Mouse (Mus musculus) embryonic facial prominence, embryonic 12.5 days (tissue): ENCODE measurements around the gene Phc3. TPM values are rescaled to one million over a fixed set of nuclear protein-coding genes. Genes with fewer than 3 reads are reported as not detected.

Experiments used
- ATAC-seq: fragments of 200-750 bp; cut with Nextera tagmentation; 2 replicates; pipeline ENCODE4 v1.8.0; 2017; ENCODE audit not compliant: insufficient number of reproducible peaks, insufficient read depth, low FRiP score, low TSS enrichment
- H3K27ac ChIP-seq: fragments of 300-500 bp; sonication (generic); 2 replicates; pipeline ENCODE4 v1.5.1; 2016; ENCODE audit warnings: mild to moderate bottlenecking
- H3K27me3 ChIP-seq: fragments of 300-500 bp; sonication (generic); 2 replicates; pipeline ENCODE4 v1.6.1; 2016; ENCODE audit warnings: mild to moderate bottlenecking, moderate library complexity
- H3K36me3 ChIP-seq: fragments of 300-500 bp; sonication (generic); 2 replicates; pipeline ENCODE4 v1.6.1; 2016; ENCODE audit warnings: mild to moderate bottlenecking
- H3K4me1 ChIP-seq: fragments of 300-500 bp; sonication (generic); 2 replicates; pipeline ENCODE4 v1.6.1; 2016
- H3K4me2 ChIP-seq: fragments of 300-500 bp; sonication (generic); replicated peaks from 2 replicates; pipeline ENCODE4 v1.6.1; 2016; ENCODE audit warnings: mild to moderate bottlenecking, moderate library complexity
- H3K4me3 ChIP-seq: fragments of 300-500 bp; sonication (generic); 2 replicates; pipeline ENCODE4 v1.5.1; 2016; ENCODE audit warnings: mild to moderate bottlenecking
- H3K9ac ChIP-seq: fragments of 300-500 bp; sonication (generic); 2 replicates; pipeline ENCODE4 v1.6.1; 2016; ENCODE audit warnings: mild to moderate bottlenecking, moderate library complexity
- H3K9me3 ChIP-seq: fragments of 300-500 bp; sonication (generic); 2 replicates; pipeline ENCODE4 v1.6.1; 2016; ENCODE audit warnings: mild to moderate bottlenecking, moderate library complexity
- WGBS: fragments of 180-500 bp; shearing (Covaris S2); methylation state at CpG from one replicate; pipeline ENCODE4 v1.1.7; 2016; 5-methylcytosine and 5-hydroxymethylcytosine counted together
- polyA plus RNA-seq: library from polyadenylated mRNA; unstranded; fragments of >200 nt; fragmentation: Nextera tagmentation; extraction: Ambion mirVana; gene quantifications from 2 replicates; pipeline ENCODE4 v1.2.1, GENCODE M21; 2016

Phc3 gene
- polyA plus RNA-seq, 1 experiment from 2014 or later: 6.7 TPM

DNA sequence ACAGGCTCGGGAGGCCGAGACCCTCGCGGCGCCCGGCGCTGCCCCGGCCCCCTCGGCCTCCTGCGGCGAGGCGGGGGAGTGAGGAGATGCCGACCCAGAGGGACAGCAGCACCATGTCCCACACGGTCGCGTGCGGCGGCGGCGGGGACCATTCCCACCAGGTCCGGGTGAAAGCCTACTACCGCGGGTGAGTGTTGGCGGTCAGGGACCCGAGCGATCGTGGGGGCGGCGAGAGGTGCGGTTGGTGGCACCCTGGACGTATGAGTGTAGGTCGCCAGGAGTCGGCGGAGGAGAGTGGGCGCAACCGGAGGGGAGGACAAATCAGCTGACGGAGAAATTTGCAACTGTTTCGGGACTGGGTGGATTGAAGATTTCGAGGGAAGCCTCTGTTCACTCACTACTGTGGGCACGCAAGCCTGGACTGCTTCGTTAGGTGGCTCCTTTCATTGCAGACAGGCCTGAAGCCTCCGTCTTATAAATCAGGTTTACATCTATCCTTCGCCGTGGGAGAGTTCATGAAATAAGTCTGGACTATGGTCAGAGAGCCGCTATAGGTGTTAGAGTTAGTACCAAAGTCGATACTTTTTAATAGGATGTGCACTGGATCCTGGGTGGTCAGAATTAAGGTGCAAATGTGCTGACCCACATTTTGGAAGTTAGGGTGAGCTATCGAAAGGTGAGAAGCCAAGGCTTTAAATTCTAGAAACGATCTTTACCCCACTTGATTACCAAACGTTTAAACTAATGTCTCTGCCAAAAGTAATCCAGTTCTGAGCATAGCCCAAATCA is 26.9 kb upstream of the Phc3 start:
- Histone ChIP-seq H3K36me3 (no peaks in the 10 kb centered on the region), H3K4me3 (peak overlapping the region; percentile 67), H3K9ac (peak overlapping the region; percentile 72), H3K4me2 (peak overlapping the region; percentile 67), H3K9me3 (no peaks in the 10 kb centered on the region), H3K4me1 (peaks cover 24% of the 10 kb centered on the region), H3K27ac (peak overlapping the region; percentile 70), H3K27me3 (no peaks in the 10 kb centered on the region)
- ATAC-seq: peak; percentile 64
- under 1% methylated on average over 49 of the region's 49 CpGs for WGBS

DNA sequence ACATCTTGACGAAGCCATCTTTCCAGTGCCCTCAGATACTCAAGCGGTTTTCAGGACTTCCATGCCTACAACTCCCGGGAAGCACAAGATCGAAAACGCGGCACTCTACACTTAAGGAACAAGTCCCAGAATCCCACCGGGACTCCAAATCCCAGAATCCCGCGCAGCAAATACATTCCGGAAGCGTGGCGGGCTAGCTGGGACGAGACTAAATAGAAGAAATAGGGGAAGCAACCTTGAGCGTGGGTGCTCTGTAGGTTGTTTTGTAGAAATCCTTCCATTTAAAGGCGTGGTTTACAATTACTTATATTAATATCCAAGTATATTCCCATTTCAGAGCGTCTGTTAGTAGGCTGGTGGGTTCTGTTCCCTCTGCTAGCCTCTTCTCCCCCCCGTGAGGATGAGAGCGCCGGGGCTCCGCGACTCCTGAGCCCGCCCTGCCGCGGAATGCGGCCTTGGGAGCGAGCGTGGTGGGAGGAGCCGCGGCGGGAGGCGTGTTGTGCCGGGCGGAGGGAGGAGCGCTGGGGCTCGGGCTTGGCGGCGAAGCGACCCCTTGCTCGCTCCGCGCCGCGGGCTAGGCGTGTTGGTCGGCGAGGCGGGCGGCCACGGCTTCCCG is 26.2 kb upstream of the Phc3 start, which contains the start of gene Prkci:
Gene Prkci, plus strand, starts transcription at position 465 of the 616 bp plus-strand sequence.
- H3K4me2 ChIP-seq: peak within 1 kb of the TSS; percentile 67
- H3K36me3 ChIP-seq: no peaks in the 10 kb centered on the region
- H3K9ac ChIP-seq: peak within 1 kb of the TSS; percentile 72
- peak within 1 kb of the TSS; percentile 67 for H3K4me3 ChIP-seq
- H3K9me3 ChIP-seq: no peaks in the 10 kb centered on the region
- H3K4me1 ChIP-seq: peaks cover 23% of the 10 kb centered on the region
- peak within 1 kb of the TSS; percentile 70 for H3K27ac ChIP-seq
- under 1% methylated on average over 50 of the region's 50 CpGs for WGBS
- no peaks in the 10 kb centered on the region for H3K27me3 ChIP-seq
- peak; percentile 94 for ATAC-seq

DNA sequence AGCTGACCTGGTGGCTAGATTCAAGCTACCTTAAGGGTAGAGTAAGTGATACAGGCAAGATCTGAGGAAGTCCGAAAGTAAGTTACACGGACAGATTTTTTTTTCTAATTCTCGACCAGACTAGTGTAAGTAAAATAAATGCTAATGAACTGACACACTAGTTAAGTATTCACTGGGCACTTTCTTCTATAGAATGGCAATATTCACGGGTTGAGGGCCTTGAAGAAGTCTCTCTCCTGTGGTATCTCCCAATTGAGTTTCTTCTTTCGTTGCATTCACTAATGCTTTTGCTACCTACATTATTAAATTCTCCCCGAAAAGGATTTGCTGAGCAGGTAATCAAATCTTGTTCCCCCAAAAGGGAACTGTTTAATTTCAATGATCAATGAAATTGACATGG is 25.6 kb upstream of the Phc3 start:
- Histone ChIP-seq H3K36me3 (no peaks in the 10 kb centered on the region), H3K9me3 (no peaks in the 10 kb centered on the region), H3K4me3 (peak overlapping the region; percentile 67), H3K9ac (no peak overlapping the region), H3K4me2 (peak overlapping the region; percentile 67), H3K27ac (no peak overlapping the region), H3K27me3 (no peaks in the 10 kb centered on the region), H3K4me1 (peaks cover 18% of the 10 kb centered on the region)
- ATAC-seq: no peak
- WGBS: 20% methylated on average over 6 of the region's 6 CpGs

DNA sequence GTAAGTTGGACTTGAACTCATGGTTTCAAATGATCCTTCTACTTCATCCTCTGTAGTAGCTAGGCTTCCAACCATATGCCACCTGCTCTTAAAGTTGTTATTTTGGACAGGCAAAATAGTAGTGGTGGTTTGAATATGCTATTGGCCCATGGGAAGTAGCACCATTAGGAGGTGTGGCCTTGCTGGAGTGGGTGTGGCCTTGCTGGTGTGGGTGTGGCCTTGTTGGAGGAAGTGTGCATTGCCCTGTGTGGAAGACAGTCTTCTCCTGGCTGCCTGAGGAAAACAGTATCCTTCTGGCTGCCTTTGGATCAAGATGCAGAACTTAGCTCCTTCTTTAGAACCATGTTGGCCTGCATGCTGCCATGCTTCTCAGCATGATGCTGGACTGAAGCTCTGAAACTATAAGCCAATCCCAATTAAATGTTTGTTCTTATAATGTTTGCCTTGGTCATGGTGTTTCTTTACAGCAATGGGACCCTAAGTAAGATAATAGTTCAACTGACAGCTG is 23.9 kb upstream of the Phc3 start:
- no peaks in the 10 kb centered on the region for H3K27me3 ChIP-seq
- H3K4me2 ChIP-seq: no peak overlapping the region
- no peak for ATAC-seq
- no peak overlapping the region for H3K4me3 ChIP-seq
- H3K9ac ChIP-seq: no peak overlapping the region
- H3K4me1 ChIP-seq: peaks cover 10% of the 10 kb centered on the region
- no peaks in the 10 kb centered on the region for H3K9me3 ChIP-seq
- H3K36me3 ChIP-seq: no peaks in the 10 kb centered on the region
- H3K27ac ChIP-seq: no peak overlapping the region

DNA sequence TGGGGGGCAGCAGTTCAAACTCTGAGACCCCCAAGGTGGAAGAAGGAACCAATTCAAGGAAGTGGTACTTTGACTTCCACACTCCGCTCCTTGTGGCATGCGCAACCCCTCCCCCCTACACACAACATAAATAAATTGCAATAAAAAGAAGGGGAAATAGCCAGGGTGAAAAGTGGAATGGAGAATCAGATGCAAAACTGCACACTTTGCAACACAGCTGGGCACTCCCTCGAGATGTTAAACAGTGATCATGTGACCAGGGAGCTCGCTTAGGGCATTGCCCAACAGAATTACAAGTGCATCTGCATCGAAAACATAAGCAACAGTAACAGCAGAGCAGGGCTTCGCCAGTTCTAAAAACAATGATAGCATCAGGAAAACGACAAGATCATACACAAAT is 22.9 kb upstream of the Phc3 start:
- H3K27ac ChIP-seq: no peak overlapping the region
- no peak for ATAC-seq
- WGBS: 79% methylated on average over 7 of the region's 7 CpGs
- H3K9ac ChIP-seq: no peak overlapping the region
- H3K27me3 ChIP-seq: no peaks in the 10 kb centered on the region
- no peak overlapping the region for H3K4me3 ChIP-seq
- H3K4me1 ChIP-seq: peaks cover 6% of the 10 kb centered on the region
- no peaks in the 10 kb centered on the region for H3K36me3 ChIP-seq
- no peak overlapping the region for H3K4me2 ChIP-seq
- H3K9me3 ChIP-seq: no peaks in the 10 kb centered on the region

DNA sequence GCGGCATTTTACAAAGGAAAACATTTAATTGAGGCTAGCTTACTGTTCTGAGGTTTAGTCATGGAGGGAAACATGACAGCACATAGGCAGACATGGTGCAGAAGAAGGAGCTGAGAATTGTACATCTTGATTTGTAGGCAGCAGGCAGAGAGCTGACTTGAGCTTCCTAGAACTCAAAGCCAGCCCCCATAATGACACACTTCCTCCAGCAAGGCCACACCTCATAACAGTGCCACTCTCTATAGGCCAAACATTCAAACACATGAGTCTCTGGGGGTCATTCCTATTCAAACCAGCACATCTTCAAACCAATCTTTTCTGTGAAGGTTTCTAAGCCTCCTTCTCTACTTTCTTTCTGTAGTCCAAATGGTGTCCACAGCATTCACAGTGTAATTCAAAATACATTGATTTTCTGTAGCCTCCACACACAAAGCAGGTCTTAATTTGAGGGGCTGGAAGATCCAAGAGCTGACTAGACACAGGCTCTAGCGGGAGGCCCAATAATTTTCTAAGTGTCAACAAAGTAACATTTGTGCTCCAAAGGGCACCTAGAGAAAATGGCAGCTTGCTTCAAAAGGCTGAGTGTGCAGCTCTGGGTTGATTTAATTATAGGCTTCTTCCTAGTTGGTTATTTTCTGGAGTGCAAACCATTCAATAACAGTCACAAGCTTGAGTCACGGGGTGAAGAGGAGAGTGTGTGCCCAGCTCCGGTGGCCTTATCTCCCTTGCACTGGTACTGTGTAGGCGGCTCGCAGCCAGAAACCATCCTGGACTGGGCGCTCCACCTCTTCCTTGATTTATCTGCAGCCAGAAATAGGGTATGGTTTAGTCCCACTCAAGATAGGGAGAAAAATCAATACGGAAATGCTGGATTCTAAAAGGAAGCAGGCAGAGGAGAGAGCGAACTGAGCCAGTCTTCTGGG is 18.4 kb upstream of the Phc3 start:
- no peak overlapping the region for H3K9ac ChIP-seq
- H3K9me3 ChIP-seq: no peaks in the 10 kb centered on the region
- WGBS: 90% methylated on average over 9 of the region's 9 CpGs
- H3K4me2 ChIP-seq: no peak overlapping the region
- H3K27me3 ChIP-seq: no peaks in the 10 kb centered on the region
- H3K4me3 ChIP-seq: no peak overlapping the region
- ATAC-seq: no peak
- no peaks in the 10 kb centered on the region for H3K36me3 ChIP-seq
- 0 out of 2 replicates have a peak, but pooled peaks cover 3% of the 10 kb centered on the region for H3K4me1 ChIP-seq
- H3K27ac ChIP-seq: no peak overlapping the region

DNA sequence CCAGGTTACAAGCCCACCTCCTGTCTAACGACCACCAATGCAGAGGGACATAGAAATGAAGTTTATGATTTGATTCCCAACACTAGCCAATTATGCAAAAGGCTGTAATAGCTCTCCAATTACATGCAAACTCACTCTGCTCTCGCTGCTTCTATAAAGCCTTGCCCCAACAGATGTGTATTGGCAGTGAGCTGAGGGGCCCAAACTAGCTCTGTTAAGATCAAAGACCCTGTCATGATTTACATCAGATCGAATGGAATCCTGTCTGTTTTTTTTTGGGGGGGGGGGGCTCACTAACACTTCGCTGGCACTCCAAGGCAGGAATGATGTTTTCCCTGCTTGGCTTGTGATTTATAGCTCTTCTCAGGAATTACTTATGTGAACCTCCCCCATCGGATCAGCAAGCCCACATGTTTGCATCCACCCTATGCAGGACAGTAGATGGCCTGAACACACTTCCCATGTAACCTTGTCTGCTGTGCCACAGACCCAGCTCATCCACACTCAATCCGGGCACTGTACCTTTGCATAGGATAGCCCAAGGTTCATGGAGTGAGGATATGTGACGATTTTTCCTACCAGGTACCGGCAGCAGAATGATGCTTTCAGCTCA is 13.8 kb upstream of the Phc3 start:
- no peaks in the 10 kb centered on the region for H3K36me3 ChIP-seq
- no peak for ATAC-seq
- H3K9ac ChIP-seq: no peak overlapping the region
- H3K27me3 ChIP-seq: no peaks in the 10 kb centered on the region
- WGBS: 58% methylated on average over 8 of the region's 8 CpGs
- no peak overlapping the region for H3K4me2 ChIP-seq
- H3K9me3 ChIP-seq: no peaks in the 10 kb centered on the region
- no peak overlapping the region for H3K4me3 ChIP-seq
- H3K4me1 ChIP-seq: 0 out of 2 replicates have a peak, but pooled peaks cover 3% of the 10 kb centered on the region
- H3K27ac ChIP-seq: no peak overlapping the region

DNA sequence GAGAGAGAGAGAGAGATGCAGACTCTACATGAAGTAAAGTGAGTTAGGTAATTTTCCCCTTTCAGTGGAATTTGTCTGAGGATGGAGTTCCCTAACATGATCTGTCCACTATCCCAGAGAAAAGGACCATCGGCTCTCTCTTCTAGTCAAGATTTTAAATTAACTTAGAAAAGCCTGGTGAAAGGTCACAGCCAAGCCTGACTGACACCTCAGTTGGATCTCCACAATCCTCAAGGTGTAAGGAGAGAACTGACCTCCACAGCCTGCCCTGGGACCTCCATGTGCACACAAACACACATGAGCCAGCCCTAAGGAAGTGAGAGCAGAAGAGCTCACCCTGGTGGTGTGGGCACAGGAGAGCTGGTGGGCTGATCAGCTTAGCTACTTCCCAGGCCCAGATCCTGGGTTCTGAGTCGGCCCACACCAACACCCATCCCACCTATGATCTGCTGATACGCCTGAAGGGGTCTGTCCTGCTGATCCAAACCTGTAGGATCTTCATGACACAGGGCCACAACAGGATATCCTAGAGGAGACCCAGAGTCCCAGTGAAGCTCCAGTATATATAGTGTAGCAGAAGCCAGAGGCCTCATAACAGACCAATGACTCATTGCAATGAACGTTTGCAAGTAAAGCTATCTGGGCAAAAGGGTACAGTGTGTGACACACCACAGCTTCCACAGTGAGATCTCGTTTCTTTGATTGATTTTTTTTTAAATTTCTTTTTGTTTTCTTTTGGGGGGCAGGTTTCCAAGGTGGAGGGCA is 12.6 kb upstream of the Phc3 start:
- H3K4me2 ChIP-seq: no peak overlapping the region
- no peaks in the 10 kb centered on the region for H3K9me3 ChIP-seq
- no peaks in the 10 kb centered on the region for H3K36me3 ChIP-seq
- no peak for ATAC-seq
- H3K27ac ChIP-seq: no peak overlapping the region
- 71% methylated on average over 5 of the region's 5 CpGs for WGBS
- H3K4me1 ChIP-seq: 0 out of 2 replicates have a peak, but pooled peaks cover 3% of the 10 kb centered on the region
- no peaks in the 10 kb centered on the region for H3K27me3 ChIP-seq
- H3K4me3 ChIP-seq: no peak overlapping the region
- H3K9ac ChIP-seq: no peak overlapping the region

DNA sequence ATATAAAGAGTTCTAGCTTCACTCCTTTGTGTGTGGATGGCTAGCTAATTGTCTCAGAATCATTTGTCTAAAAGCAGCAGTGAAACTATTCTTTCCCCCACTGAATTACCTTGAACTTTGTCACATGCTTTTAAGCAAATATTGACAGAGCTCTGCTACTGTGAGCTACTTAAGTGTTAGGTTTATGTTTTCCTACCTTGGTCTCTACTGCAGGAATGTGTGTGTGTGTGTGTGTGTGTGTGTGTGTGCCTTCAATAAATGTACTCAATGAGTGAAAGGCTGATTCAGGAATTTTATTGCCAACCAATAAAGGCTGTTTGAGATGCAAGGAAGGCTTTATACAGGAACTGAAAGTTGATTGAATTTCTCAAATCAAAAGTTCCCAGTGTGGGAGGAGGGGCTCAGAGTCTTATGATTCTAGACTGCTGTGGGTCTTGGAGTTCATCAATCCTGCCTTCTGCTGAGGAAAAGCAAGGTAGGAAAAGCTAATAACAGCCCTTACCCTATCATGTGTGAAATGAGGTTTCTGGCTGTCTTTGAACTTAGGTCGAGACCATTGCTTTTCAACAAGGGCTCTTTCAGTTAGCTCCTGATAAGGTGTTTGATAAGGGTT is 7.9 kb upstream of the Phc3 start:
- Histone ChIP-seq H3K4me2 (no peak overlapping the region), H3K4me3 (no peak overlapping the region), H3K36me3 (no peaks in the 10 kb centered on the region), H3K9me3 (no peaks in the 10 kb centered on the region), H3K27me3 (no peaks in the 10 kb centered on the region), H3K4me1 (no peaks in the 10 kb centered on the region), H3K27ac (no peak overlapping the region), H3K9ac (no peak overlapping the region)
- ATAC-seq: no peak
- 52% methylated on average over 1 of the region's 1 CpGs for WGBS

DNA sequence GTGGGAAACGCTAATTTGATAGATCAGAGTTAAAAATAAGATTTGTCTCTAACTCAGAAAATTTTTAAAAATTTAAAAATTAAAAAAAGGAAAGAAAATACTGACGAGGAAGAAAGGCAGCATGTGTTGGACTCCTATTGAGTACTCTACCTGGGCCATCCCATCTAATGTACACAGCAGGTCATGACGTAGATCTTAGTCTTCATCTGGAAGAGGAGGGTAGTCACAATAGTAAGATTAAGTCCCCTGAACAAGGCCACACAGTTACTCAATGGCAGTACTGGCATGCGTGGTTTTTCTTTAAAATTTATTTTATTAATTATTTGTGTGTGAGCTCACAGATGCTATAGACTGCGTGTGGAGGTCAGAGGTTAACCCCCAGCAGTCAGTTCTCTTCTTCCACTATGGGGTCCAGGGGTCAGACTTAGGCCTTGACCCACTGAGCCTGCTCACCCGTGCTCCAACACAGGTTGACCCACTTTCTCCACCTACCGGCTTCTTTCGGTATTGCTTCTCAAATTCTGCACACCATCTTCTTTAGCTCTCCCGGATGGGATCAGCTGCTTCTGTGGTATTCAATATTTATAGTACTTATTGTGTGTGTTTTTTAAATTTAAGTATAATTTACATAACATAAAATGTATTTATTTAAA is 6.0 kb upstream of the Phc3 start:
- Histone ChIP-seq H3K27ac (no peak overlapping the region), H3K36me3 (no peaks in the 10 kb centered on the region), H3K4me3 (no peak overlapping the region), H3K4me2 (no peak overlapping the region), H3K9me3 (no peaks in the 10 kb centered on the region), H3K27me3 (no peaks in the 10 kb centered on the region), H3K9ac (no peak overlapping the region), H3K4me1 (no peaks in the 10 kb centered on the region; the same call in 1 of the 2 replicates)
- ATAC-seq: no peak
- WGBS: 40% methylated on average over 9 of the region's 9 CpGs
